Mouse (Mus musculus): ENCODE measurements at regions not wholly inside any gene's neighbourhood (a gene's known extent, or its start where the extent isn't known, plus 50 kb on each side); places are given as distances from the start of the nearest gene placed in this dataset.
A peak's percentile ranks its signal among the peaks of the same experiment; 100 is the strongest.

GRCm38 (mm10) chr4:78666326-78666725 is 454.6 kb upstream of the Ptprd start:
- ATAC-seq (ENCODE audit: low FRiP score, low read depth) = no peak
- Histone ChIP-seq H3K36me3 (no peaks in the 10 kb centered on the region), H3K27me3 (no peaks in the 10 kb centered on the region), H3K27ac (no peak overlapping the region), H3K9me3 (no peaks in the 10 kb centered on the region), H3K4me2 (replicated peaks) (no peak overlapping the region), H3K4me3 (no peak overlapping the region), H3K4me1 (no peaks in the 10 kb centered on the region), H3K9ac (no peak overlapping the region)
- WGBS = 76% methylated on average over 1 of the region's 1 CpGs

GRCm38 (mm10) chr4:78642773-78643172 is 431.0 kb upstream of the Ptprd start:
- no peak for ATAC-seq (ENCODE audit: low FRiP score, low read depth)
- no peaks in the 10 kb centered on the region for H3K36me3 ChIP-seq
- H3K27ac ChIP-seq = no peak overlapping the region
- H3K27me3 ChIP-seq = no peaks in the 10 kb centered on the region
- no peak overlapping the region for H3K4me3 ChIP-seq
- H3K4me2 ChIP-seq (replicated peaks) = no peak overlapping the region
- WGBS = 81% methylated on average over 1 of the region's 1 CpGs
- no peak overlapping the region for H3K9ac ChIP-seq
- no peaks in the 10 kb centered on the region for H3K4me1 ChIP-seq
- no peaks in the 10 kb centered on the region for H3K9me3 ChIP-seq

DNA sequence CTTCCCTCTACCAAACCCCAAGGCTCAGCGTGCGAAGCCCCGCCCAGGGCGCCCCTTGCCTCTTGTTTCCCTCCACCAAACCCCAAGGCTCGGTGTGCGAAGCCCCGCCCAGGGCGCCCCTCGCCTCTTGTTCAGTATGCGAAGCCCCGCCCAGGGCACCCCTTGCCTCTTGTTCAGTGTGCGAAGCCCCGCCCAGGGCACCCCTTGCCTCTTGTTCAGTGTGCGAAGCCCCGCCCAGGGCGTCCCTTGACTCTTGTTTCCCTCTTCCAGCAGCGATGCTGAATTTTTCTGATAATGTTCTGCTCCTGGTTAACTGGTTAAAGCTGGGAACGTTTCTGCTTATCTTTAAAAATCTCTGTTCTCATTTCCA is 394.7 kb upstream of the Ptprd start:
- whole genome bisulfite sequencing = 18% methylated on average over 18 of the region's 18 CpGs
- no peak overlapping the region for H3K9ac ChIP-seq

GRCm38 (mm10) chr4:78605763-78606460 is 394.2 kb upstream of the Ptprd start:
- no peaks in the 10 kb centered on the region for H3K36me3 ChIP-seq
- peak overlapping the region; percentile 63 for H3K4me2 ChIP-seq (replicated peaks)
- ATAC-seq (ENCODE audit: low FRiP score, low read depth) = 0 out of 2 replicates have a peak, but pooled peaks have one; percentile 32
- 70% methylated on average over 4 of the region's 4 CpGs for WGBS
- no peaks in the 10 kb centered on the region for H3K27me3 ChIP-seq
- no peaks in the 10 kb centered on the region for H3K9me3 ChIP-seq
- no peak overlapping the region for H3K27ac ChIP-seq
- no peak overlapping the region for H3K9ac ChIP-seq
- H3K4me1 ChIP-seq = no peaks in the 10 kb centered on the region
- peak overlapping the region; percentile 39 for H3K4me3 ChIP-seq

More for the DNA sequence above, 394.7 kb upstream of the Ptprd start:
- H3K36me3 ChIP-seq = no peaks in the 10 kb centered on the region
- H3K4me1 ChIP-seq = no peaks in the 10 kb centered on the region
- no peaks in the 10 kb centered on the region for H3K27me3 ChIP-seq
- H3K9me3 ChIP-seq = no peaks in the 10 kb centered on the region
- peak; percentile 59; the same call in 1 of the 2 replicates for ATAC-seq (ENCODE audit: low FRiP score, low read depth)
- peak overlapping the region; percentile 39 for H3K4me3 ChIP-seq
- H3K27ac ChIP-seq = no peak overlapping the region
- H3K4me2 ChIP-seq (replicated peaks) = peak overlapping the region; percentile 63

GRCm38 (mm10) chr4:78581590-78581989 is 369.8 kb upstream of the Ptprd start:
- Histone ChIP-seq H3K27me3 (no peaks in the 10 kb centered on the region), H3K9me3 (no peaks in the 10 kb centered on the region), H3K36me3 (no peaks in the 10 kb centered on the region), H3K4me1 (no peaks in the 10 kb centered on the region), H3K4me2 (replicated peaks) (no peak overlapping the region), H3K4me3 (no peak overlapping the region), H3K27ac (no peak overlapping the region), H3K9ac (no peak overlapping the region)
- no peak for ATAC-seq (ENCODE audit: low FRiP score, low read depth)
- 89% methylated on average over 2 of the region's 2 CpGs for WGBS

GRCm38 (mm10) chr4:78565356-78565755 is 353.6 kb upstream of the Ptprd start:
- H3K4me1 ChIP-seq = no peaks in the 10 kb centered on the region

More at GRCm38 (mm10) chr4:78565356-78565755, 353.6 kb upstream of the Ptprd start:
- Histone ChIP-seq H3K36me3 (no peaks in the 10 kb centered on the region), H3K4me2 (replicated peaks) (no peak overlapping the region), H3K27ac (no peak overlapping the region), H3K27me3 (no peaks in the 10 kb centered on the region), H3K9ac (no peak overlapping the region), H3K4me3 (no peak overlapping the region), H3K9me3 (no peaks in the 10 kb centered on the region)
- no peak for ATAC-seq (ENCODE audit: low FRiP score, low read depth)
- 73% methylated on average over 2 of the region's 2 CpGs for WGBS

Data from limb, embryonic 13.5 days (tissue).